Mouse (Mus musculus) spleen, adult 18-20 months (tissue): ENCODE results near the gene Asxl1.

Experiments
- DNase-seq, 2 experiments: peaks; one replicate each; pipeline ENCODE4 v3.0.0; 2022; ENCODE audit warnings: mixed read lengths in 2 of 2

Gene Asxl1

DNA sequence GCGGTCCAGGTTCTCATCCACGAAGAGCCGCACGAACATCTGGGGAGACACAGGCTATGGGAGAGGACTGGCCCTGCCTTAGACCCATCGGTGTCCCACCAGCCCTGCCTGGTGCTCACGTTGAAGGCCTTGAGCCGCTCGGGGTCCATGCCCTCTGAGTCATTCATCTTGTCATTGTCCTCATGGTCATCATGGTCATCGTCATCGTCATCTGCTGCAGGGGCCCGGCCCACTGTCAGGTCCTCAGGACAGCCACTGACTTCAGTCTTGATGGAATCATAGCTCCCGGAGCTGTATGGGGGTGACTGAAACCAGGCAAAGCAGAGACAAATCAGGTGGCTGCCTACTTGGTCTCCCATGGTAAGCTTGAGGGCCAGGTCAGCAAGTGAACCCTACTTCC lies 72.2 kb downstream of the Asxl1 start:
- DNase-seq: no peak

DNA sequence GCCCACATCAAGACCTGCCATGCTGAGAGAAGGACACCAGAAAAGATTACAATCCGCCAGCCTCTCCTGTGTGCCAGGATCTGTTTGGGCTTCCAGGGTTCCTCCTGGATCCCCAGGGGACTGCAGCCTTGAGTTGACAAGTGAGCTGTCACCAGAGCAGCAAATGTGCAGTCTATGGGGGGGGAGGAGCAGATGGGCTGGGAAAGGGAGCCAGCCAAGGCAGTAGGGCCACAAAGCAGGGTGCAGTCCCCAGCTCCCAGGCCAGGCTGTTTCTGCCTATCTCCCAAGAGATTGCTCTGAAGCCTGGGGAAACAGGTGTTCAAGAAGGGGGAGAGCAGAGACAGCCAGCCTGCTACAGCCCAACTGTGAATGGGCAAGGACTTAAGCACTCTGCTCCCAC lies 72.8 kb downstream of the Asxl1 start:
- DNase-seq: no peak

DNA sequence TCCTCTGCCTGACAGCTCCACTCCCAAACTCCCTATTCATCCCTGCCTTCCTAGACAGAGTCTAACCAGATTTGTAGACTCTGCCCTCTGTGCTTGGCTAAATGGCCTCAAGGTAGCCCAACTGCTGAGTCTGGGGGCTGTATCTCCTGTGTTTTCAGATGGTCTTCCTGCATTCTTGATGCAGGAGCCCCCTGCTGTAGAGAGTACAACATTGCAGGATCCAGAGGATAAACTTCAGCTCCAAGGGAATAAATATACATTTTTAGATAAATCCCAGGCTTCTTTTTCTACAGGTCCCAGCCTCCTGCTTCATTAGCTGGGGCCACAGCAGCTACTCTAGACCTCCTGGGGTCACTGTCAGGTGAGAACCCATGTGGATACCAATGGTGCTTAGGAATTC lies 75.6 kb downstream of the Asxl1 start:
- no peak for DNase-seq

DNA sequence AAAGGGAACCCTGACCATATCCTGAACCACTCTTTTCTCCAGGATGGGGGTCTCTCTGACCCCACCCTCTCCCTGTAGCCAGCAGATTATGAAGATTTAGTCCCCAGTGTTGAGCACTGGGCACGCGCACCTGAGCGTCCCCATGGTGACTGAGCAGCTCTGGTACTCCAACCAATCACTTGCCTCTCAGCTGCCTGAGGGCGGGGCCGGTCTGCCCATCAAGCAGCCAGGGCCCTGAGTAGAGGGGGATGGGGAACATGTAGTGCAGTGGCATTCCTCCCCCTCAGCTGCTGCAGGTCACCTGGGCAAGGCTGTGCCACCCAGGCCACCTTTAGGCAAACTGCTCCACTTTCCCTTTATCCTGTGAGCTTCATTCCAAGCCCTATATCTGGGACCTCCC lies 76.4 kb downstream of the Asxl1 start:
- DNase-seq: no peak

DNA sequence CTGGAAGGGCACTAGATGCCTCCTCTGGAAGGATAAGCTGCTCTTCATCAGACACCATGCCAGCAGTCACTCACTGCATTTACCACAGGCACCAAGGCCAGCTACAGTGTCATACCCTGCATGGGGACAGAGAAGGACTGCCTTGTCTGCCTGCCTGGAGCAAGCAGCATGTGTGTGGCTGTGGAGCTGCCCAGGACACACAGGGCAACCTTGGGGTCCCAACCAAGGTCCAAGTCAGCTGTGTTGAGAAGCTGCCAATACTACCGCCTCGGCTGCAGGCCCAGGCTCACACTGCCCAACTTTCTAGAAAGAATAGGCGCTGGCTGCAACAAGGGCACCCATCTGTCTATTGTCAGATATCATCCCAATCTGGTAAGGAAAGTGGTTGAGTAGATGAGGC lies 77.5 kb downstream of the Asxl1 start:
- no peak for DNase-seq

DNA sequence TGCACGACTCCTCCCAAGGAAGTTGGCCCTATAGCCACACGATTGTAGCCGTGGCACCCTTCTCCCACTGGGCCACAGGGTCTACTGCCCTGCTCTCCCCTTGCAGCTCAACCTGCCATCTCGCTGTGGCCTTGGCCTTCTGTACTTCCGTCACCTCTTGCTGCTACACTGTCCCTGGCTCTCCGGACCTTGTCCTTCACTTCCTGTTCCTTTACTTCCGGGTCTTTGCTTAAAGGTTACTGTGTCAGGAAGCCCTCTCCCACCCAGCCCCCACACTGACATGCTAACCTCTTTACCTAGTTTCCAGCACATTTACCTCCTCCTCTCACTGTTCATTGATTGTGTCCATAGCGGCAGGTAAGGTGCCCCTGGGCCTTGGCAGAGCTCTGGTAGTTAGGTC lies 78.9 kb downstream of the Asxl1 start:
- DNase-seq: no peak

DNA sequence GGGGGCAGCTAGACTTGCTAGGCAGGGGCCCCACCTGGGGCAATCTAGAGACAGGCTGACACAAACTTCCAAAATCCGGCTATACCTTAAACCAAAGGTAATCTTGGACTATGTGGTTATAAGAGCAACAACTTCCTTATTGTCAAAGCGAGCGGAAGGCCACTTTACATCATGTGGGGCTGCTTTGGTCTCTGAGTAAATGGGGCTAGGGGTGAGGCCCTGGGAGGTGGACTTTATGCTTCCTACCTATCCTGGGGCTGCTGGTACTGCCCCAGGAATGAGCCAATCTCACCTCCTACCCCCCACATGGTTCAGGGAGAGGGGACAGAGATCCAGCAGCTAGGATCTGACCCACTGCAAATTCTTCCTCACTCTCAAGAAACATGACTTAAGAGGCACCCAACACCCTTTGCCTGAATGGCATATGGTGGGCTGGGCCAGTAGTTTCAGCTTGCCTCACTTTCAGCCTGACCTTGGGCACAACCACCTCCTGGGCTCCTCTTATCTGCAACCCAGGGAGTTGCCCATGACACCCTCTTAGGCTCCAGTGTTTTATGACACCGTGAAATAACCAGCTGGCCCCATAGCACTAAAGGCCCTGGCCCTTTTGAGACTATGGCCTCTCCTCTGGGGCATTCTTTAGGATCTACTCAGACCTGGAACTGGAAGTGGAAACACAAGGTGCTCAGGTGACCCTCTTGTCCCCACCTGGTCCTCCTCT lies 79.7 kb downstream of the Asxl1 start:
- no peak for DNase-seq

DNA sequence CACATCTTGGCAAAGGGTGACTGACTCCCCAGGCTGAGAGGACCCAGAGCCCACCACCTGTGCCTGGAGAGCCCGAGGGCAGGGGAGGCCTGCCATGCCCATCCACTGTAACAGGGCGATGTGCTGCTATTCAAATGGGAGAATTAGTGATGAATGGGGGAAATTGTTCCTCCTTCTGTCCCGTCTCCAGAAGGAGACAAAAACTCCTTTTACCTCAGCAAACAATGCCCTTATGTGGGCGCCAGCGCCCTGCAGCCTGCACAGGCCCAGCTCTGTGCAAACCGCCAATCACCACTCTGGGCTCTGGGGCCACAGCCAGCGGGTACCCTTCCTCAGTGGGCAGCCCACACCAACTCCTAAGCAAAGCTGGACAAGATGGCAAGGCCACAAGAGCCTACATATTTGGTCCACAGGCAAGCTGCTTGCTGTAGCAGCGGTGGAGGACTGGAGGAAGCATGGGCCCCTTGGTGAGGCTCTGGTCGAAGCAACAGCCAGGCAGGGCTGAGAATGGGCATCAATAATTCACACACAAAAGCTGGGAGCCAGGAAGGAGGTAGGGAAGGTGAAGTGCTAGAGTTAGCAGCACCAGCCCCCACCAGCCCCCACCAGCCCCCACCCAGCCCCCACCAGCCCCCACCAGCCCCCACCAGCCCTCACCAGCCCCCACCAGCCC lies 80.5 kb downstream of the Asxl1 start:
- no peak for DNase-seq

DNA sequence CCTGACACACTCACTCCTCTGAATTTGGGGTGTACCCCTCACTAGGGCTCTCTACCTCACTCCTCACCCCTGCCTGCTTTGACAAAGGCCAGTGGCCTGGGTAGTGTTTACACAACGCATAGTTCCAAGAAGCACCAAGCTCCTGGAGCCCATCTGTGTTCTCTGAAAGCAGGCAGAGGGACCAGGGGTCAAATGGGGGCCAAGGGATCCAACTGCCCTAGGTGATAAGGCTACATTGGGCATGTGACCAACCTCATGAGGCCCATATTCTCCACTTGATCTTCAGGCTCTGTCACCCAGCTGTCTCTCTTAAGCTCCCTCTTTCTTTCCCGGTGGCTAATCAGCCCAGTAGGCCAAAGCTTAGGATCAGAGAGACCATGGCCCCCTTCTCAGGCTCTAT lies 81.3 kb downstream of the Asxl1 start:
- no peak for DNase-seq

DNA sequence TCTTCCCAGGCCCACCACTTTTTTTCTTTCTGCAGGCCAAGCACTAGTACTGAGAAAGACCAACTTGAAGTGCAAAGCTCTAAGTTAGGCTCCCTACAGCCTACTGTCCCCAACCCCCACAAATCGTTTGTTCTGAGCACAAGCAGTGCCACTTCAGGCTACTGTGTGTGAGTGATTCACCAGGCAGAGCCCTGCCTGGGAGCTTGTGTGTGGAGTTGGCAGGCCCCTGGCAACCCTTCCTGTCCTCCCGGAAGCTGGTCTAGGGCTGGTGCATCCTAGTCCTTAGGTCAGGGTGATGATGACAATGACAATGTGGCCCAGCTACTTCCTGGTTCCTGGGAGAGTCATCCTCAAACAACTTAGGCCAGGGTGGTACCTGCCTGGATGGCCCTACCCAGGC lies 82.9 kb downstream of the Asxl1 start:
- DNase-seq: no peak

DNA sequence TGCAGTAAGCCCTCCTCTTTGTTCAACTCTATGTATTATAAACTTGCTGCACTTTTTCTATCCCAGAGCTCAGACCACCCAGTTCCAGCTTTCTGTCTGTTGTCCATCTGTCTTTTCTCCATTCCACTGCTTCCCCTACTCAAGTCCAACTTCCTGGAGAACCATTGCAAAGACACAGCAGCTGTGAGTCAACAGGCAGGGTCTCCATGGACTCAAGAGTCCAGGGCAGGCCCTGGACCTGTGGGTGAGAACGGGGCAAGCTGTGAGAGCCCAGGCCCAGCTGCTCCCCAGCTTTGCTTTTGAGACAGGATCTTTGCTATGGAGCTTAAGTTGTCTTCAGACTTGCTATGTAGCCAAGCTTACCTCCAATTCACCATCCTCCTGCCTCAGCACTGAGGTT lies 84.9 kb downstream of the Asxl1 start:
- no peak for DNase-seq

DNA sequence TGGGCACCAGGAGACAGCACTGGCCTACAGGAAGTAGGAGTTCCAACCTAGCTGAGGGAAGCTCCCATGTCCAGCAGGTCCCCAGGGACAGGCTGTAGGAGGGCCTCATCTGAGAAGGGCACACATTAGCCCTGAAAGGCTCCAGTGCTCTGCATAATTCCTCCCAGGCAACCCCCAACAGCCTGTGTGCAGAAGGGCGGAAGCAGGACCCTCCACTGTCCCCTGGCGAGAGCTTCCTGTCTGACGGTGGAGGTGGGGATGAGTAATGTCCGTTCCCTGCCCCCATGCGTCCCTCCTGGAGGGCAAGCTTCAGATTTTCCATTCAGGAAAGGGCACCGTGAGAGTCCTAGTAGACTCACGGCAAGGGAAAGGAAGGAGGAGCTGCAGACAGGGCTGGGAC lies 86.9 kb downstream of the Asxl1 start:
- no peak for DNase-seq

DNA sequence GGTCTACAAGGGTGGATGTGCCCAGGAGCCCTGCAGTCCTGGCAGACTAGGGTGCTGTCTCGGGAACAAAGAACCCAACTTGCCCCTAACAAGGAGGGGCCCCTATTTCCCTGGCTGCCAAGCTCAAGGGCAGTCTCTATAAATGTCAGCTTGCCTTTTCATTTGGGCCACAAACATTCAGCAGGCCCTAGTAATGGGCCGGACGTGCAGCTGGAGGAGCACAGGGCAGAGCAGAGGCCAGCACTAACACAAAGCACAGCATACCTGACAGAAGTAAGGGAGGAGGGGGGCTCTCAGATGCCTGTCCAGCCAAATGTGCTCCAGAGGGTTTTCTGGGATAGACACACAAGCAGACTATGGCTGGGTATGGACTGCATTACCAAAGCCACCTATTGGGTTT lies 88.2 kb downstream of the Asxl1 start:
- DNase-seq: no peak

DNA sequence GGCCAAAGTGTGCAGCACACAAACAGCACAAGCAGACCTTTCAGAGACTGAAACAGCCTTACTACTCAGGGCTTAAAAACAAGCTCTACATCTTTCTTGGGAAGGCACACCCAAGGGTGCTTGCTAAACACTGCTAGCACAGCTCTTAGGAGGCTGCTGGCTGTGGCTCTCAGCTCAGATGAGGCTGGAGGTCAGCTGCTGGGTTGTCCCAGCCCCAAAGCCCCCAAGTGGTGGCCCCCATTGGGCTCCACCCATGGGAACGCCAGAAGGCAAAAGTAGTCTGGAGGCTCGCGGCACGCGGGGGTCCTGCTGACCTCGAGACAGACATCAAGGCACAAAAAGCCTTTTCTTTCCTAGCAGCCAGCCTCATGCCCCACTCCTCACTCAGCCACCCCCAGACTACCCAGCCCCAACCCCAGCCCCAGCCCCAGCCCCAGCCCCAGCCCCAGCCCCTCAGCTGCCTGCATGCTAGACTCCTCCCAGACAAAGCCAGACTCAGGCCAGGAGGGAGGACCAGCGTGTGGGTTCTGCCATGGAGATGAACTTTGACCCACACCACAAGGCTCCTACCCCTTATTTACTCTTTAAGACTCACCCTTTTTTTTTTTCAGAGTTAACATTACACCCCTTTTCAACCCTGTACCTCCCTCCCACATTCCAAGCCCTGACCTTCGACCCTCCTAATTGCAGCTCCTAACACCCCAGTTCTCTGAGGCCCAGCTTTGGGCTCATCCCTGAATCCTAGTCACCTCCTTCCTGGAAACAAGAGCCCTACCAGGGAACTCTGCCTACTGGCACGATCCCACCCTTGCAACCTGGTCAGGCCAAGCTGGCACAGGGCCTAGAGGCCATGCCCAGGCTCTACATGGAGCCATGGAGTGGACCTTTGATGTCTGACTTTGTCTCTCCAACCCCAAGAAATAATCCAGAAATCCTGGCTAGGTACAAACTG lies 89.5 kb downstream of the Asxl1 start:
- DNase-seq: no peak

DNA sequence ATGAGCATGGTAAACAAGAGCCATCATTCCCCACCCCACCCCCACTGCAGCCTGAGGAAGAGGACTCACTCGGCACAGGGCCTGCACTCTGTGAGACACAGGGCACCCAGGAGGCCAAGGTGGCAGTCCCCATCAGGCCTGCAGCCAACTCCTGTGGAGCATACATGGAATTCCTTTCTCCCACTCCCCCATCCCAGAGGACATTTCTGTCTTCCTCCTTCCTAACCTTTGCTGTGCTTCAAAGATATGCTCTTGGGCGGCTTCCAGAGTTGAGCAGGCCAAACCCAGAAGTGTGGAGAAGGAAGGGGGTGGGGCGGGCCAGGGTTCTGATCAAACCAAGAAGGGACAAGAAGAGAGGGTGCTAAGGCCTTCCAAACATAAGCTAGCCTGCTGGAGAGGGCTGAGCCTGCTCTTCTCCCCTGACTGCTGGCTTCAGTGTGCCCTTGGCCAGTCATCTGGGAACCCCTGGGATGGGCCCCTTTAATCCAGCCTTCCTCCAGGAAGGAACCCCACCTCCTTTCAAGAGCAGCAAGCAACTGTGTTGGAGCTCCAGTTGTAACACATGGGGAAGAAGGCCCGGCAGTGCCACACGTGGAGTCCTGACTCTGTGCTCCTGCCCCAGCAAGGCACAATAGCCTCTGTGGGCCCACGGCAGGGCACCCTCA lies 91.1 kb downstream of the Asxl1 start:
- DNase-seq: no peak

DNA sequence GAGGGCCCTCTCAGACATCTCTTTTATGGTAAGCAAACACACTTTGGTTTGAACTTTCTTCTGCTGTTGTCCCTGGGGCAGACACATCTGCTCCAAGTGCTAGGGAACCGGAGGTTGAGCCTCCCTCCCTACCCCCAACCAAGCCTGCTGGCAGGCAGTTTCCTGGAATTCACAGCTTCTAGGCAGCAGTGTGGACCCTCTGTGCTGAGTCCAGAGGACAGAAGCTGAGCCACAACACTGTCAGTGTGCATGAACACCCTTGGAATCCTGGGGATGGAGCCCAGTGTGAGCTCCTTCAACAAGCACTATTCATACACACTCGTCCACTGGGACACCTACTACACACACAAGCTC lies 91.7 kb downstream of the Asxl1 start:
- no peak for DNase-seq

DNA sequence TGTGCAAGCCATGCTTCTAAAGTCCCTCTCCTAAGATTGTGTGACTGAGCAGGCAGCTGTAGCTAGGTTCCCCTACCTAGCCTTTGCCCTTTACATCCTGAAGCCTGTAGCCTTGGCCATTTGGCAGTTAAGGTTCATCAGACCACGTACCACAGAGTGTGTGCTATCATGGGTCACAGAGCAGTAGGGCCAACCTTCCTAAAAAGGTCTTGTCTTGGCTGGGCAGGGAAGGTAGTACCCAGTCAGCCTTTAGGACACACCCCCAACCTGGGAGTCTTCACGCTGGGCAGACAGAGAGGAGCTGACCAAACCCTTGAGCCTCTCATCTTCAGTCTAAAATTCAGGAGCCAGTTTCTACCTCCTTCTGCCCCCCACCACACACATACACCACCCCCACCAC lies 95.1 kb downstream of the Asxl1 start:
- no peak for DNase-seq

DNA sequence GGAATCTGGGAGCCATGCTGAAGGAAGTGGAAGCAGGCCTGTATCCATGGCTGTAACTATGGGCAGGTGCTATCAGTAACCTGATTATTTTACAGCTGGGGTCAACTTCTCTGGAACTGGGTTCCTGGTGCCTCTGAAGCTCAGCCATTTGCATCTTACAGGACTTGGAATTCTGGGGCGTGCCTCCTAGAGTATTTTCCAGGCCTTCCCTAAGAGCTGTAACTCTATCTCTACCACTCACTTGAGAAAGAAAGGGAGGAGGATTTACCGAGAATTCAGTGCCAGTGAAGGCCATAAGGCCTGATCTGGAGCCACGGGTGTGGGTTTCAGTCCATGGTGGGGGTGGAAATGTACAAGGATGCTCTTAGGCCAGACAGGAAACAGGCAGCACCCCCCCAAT lies 95.6 kb downstream of the Asxl1 start:
- DNase-seq: no peak

DNA sequence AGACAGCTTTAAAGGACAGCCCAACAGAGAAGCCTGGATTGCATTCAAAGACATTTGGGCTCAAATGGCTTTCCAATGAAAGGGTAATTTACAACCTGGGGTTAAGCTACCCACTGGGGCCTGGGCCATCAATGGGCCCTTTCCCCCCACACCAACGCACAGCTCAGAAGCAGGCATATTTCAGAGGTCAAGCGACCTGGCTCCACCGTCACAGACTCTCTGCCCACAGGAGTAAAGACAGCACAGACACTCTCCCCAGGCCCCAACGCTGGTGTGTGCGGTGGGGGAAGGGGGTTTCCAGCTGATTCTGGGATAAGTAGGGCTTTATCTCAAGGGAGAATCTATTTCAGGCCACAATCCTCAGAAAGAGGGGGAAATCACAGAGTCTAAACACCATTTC lies 97.1 kb downstream of the Asxl1 start:
- DNase-seq: no peak

DNA sequence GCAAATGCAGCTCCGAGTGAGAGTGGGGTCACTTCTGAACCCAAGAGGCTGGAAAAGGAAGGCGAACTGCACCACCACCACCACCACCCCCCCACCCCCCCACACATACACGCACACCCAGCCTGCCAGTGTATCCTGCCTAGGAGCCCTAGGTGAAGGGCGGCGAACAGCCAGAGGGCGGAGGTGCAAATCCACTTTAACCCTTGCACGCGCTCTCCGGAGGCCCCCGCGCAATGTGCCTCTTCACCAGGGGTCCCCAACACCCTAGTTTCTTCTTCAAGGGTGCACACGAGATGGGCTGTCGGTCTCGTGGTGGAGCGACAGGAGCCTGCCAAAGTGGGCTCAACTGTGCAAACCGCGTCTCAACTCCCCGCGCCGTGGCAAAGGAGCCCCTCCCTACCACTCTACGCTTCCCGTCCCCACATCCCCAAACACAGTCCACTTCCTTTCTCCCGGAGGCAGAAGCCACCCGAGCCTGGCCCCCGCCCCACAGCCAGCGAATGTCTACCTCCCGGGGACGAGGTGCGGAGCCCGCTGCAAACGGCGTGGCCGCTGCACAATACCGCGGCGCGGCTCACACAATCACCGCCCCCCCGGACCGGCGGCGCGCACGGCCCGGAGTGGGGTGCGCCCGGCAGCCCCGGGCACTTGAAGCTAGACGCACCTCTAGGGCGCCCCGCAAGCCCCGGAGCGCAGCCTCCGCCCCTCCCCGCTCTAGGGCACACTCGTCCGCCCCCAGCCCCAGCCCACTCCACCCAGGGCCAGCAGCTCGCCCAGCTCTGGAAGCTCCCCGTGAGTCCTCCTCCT lies 98.0 kb downstream of the Asxl1 start:
- peak in 1 of 2 experiments; percentile 15 for DNase-seq

DNA sequence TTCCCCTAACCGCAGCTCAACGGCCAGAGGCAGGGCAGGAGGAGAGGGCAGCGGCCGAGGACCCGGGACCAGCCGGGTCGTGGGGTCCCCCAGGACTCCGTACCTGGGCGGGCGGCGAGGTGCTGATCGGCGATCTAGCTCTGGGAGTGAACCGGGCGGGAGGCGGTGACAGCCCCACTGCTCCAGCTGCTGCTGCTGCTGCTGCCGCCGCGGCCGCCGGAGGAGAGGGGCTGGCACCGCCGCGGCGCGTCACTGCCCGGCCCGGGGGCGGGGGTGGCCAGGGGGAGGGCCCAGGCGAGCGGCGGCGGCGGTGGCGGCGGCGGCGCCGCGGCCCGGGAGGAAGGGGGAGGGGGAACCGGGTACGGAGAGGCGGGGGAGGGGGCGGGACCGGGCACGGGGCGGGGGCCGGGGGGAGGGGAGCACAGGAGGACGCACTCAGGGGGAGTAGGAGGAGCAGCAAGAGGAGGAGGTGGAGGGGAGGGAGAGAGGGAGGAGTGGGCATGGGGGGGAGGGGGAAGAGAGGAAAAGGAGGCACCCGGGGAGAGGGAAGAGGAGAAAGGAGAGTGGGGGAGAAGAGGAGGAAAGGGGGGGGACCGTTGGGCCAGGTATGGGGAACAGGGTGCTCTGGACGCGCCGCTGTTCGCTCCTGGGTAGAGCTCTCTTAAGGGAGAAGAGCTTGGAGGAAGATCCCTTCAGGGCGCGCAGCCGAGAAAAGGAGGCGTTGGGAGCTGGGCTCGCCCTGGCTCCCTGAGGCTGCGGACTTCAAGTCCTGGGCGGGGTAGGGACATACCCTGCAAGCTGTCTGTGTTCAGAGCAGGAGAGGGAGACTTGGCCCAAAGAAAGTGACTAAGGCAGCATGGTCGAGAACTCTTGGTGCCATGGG lies 98.9 kb downstream of the Asxl1 start:
- DNase-seq: peak; percentile 21 to 46
